Mouse (Mus musculus): ENCODE data around the gene Rasal3.

Gene Rasal3

DNA sequence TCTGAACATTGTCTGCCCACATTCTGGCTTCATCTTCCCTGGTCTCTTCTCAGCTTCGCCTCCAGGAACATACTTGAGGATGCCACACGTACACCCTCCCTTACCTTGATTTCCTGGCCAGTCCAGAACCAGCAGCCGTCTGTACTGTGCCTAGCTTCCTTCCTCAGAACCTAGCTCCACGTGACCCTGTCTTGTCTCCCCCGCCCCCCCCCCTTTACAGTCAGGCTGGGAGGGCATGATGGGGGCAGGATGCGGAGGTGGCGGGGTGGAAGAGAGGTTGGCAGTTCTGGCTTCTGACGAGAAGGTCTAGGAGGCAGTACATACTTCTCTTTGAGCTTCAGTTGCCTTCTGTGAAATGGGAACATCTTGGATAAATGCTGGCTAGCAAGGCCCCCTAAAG is at the start of gene Rasal3:
Gene Rasal3 (minus strand): TSS at position 167 of the 400 bp plus-strand sequence.
- DNase-seq (ENCODE audit: low spot score in 2 of 2), result peak; percentile 71 to 72

DNA sequence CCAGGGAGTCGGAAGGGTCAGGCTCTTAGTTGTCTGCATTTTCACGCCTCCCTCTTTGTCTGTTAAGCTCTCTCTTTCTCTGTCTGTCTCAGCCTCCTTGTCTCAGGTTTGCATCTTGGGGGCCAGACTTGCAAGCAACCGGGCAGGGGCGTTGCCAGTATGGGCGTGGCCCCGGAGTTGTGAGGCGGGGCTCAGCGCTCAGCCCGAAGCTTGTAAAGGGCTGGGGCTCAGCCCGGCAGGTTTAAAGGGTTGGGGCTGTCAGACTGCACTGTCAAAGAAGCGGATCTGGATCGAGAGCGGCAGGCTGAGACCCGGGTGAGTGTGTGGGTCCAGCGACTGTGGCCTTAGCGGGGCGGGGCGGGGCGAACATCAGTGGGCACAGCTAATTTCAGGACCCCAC is 49.1 kb upstream of the Rasal3 start, which contains the start of gene Cyp4f39:
Gene Cyp4f39 (plus strand): TSS at position 242 of the 400 bp plus-strand sequence.
- DNase-seq (ENCODE audit: low spot score in 2 of 2), result peak; percentile 29 to 32

DNA sequence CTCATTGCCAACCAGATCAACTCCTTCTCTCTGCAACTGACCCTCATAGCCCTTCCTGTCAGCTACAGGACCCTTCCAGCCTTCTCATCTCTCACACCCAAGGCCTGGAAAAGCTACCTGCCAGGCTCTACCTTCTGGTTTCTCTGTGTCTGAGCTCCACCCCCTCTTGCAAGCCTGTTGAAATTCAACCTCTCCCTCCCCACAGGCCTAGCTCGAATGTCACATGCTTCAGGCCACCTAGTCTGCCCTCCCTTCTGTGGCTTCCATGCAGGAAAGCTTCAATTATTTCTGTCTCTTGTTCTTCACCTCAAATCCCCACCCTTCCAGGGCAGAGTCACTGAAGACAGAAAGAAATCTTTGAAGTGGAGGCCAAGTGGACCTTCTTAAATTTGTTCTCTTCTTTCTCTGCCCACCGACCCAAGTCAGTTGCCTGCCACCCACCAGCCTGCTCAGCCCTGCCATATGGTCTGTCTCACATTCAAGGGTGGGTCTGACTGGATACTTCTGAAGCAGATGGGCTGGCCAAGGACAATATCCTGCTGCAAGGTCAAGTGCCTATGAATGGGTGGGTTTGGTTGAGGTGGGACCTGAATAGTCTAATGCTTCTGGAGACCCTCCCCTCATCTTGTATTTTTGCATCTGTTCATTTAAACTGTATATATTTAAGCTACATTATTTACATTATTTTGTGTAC is 47.6 kb upstream of the Rasal3 start:
- no peak for DNase-seq (ENCODE audit: low spot score in 2 of 2)

- DNase-seq (ENCODE audit: low spot score in 2 of 2), result no peak
Observed at GRCm38 (mm10) chr17:32449042-32449441, 45.7 kb upstream of the Rasal3 start.

GRCm38 (mm10) chr17:32447195-32447594 is 43.8 kb upstream of the Rasal3 start:
- no peak for DNase-seq (ENCODE audit: low spot score in 2 of 2)

- DNase-seq (ENCODE audit: low spot score in 2 of 2), result no peak
Observed at GRCm38 (mm10) chr17:32445016-32445415, 41.6 kb upstream of the Rasal3 start.

DNA sequence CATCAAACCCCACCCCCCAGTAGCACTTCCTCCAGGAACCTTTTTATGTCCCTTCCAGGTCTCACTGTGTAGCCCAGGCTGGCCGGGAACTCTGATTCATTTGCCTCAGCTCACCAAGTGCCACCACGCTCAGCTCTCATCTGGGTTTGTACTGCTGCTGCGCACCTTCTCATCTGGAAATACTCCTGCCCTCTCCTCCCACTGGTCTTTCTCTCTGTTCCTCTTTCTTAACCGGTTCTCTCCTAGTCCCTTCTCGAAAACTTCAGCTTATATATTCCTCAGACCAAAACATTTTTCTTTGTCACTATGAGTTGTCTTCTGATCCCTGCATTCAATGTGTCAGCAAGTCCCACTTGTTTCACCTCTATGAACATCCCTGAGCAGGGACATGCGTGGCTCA is 39.9 kb upstream of the Rasal3 start:
- DNase-seq (ENCODE audit: low spot score in 2 of 2), result no peak

DNA sequence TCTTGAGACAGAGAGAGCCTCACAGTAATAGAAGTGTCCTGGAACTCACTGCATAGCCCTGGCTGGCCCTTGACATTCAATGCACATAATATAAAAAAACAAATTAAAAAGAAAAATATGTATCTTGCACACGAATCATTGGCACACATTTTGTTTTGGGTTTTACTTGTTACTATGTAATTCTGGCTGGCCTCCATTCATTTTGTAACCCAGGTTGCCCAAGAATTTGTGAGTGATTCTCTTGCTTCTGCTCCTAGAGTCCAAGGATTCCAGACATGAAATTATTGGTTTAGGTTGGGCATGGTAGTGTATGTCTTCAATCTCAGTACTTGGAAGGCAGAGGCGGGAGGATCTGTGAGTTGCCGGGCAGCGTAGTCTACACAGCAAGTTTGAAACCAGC is 33.7 kb upstream of the Rasal3 start:
- no peak for DNase-seq (ENCODE audit: low spot score in 2 of 2)

- DNase-seq (ENCODE audit: low spot score in 2 of 2), result no peak
Observed at GRCm38 (mm10) chr17:32435151-32435550, 31.8 kb upstream of the Rasal3 start.

GRCm38 (mm10) chr17:32434324-32434723 is 30.9 kb upstream of the Rasal3 start:
- no peak for DNase-seq (ENCODE audit: low spot score in 2 of 2)

- DNase-seq (ENCODE audit: low spot score in 2 of 2), result peak in 1 of 2 experiments; percentile 24
Observed at GRCm38 (mm10) chr17:32431972-32432371, 28.6 kb upstream of the Rasal3 start.

DNA sequence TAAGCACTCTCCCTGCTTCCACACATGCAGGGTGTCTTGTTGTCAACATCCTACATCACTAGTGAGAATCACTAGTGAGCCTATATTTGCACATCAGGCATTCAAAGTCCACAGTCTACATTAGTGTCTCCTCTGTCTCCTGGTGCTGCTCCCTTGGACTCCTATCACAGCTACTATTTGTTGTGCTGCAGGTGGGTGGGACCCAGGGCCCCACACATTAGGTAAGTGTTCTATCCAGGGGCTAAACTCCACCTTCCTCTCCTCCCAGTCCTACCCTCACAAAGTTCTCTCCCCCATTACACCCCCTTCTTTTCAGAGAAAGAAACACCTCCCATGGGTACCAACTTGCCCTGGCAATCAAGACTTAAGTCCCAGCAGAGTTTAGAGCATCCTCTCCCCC is 23.2 kb upstream of the Rasal3 start:
- no peak for DNase-seq (ENCODE audit: low spot score in 2 of 2)

- peak; percentile 84 to 87 for DNase-seq (ENCODE audit: low spot score in 2 of 2)
Observed at GRCm38 (mm10) chr17:32424034-32424433, 20.7 kb upstream of the Rasal3 start, which contains the start of gene Pglyrp2. TSS of gene Pglyrp2 (minus strand) at chr17:32424167.

GRCm38 (mm10) chr17:32420781-32421180 is 17.4 kb upstream of the Rasal3 start:
- DNase-seq (ENCODE audit: low spot score in 2 of 2), result no peak

DNA sequence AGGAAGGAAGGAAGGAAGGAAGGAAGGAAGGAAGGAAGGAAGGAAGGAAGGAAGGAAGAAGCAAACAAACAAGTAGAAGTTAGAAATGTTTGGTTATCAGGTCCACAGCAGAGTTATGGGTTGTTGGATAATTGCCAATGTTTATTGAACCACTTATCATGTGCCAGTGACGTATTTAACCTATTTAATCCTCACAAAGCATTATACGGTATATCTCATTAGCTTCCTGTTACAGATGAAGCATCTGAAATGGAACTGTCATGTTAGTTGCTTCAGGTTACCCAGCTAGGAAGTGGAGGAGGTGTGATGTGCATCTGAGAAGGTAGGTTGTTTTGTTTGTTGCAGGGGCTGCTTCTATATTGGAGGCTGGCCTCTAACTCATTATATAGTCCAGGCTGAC is 16.6 kb upstream of the Rasal3 start:
- no peak for DNase-seq (ENCODE audit: low spot score in 2 of 2)

DNA sequence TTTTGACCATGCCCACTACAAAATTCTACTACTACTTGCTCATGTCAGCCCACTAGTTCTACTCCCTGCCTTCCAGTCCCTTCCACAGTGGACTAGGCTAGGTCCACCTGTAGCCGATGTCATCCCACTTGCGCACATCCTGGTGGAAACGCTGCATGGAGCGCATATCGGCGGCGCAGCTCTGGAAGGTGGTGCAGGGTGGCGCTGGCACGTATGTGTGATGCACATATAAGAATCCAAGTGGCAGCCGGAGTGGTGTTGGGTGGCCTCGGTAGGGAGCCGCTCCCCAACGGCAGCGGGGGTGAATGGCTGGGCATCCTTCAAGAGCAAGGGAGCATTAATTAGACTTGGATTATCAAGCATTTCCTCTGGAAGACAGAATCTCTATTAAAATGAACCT is 13.4 kb upstream of the Rasal3 start:
- no peak for DNase-seq (ENCODE audit: low spot score in 2 of 2)

- DNase-seq (ENCODE audit: low spot score in 2 of 2), result no peak
Observed at GRCm38 (mm10) chr17:32415417-32416020, 12.1 kb upstream of the Rasal3 start.

GRCm38 (mm10) chr17:32411898-32412297 is 8.5 kb upstream of the Rasal3 start:
- no peak for DNase-seq (ENCODE audit: low spot score in 2 of 2)

GRCm38 (mm10) chr17:32402779-32403157 is 615 bp downstream of the Rasal3 start:
- DNase-seq (ENCODE audit: low spot score in 2 of 2), result peak; percentile 76 to 78

DNA sequence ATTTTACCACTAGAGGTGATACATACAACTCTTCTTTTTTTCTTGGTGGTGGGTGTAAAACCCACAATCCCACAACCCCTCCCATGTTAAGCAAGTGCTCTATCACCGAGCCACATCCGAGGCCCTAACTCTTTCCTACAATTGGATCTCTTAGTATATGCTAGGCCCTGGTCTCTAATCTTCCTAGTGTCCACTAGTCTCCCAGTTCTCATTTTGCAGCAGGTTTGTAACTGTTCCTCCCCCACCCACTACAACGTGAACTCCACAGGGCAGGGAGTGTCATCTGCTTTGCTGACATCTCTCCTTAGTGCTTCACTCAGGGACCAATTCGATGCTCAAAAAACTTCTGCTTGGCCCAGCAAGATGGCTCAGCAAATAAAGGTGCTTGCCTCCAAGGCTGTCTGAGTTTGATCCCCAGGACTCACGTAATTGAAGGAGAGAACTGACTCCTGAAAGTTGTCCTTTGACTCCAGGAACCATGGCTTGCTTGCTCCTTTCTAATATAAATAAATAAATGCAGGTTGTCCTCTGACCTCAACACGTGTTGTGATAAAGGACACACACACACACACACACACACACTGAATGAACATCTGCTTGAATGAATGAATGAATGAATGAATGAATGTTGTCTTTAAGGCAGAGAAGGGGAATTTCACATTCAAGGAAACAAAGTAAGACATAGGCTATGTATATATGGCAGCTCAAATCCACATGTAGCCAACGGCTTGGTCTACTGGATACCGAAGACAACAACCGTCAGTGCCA is 1.2 kb downstream of the Rasal3 start:
- DNase-seq (ENCODE audit: low spot score in 2 of 2), result no peak

DNA sequence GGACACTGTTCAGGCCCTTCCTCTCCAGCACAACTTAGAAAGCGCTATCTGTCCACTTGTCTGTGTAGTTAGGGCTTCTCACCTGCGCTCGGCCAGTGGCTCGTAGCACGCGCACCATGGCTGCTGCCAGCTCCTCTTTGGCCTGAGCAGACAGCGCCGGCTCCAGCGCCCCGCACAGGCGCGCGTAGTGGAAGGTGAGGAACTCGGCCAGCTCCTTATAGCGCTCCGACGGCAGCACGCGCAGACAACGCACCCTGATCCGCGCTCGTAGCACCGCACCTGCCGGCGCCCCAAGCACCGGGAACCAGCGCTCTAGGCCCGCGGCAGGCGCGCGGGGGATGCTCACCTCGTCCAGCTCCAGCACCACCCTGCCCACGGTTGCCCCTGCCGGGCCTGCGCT is 7.1 kb downstream of the Rasal3 start:
- no peak for DNase-seq (ENCODE audit: low spot score in 2 of 2)

DNA sequence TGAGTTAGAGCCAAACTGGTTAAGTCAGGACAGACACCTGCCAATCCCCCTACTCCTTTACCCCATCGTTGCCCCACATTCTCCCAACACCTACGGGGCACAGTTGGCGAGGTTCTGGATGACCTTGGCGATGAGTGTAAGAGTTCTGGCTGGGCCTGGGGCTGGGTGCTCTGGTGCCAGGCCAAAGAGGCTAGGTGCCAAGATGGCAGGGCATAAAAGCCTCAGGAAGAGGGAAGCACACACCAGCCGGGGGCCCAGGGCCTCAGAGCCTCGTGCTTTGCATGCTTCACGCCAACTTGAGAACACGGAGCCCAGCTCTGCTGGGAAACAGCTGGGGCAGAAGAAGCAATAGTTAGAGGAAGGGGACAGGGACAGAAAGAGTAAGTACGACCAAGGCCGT is 9.4 kb downstream of the Rasal3 start:
- no peak for DNase-seq (ENCODE audit: low spot score in 2 of 2)
